19 mouse cellular contexts compared by ENCODE assay signal in the genomic region with DNA sequence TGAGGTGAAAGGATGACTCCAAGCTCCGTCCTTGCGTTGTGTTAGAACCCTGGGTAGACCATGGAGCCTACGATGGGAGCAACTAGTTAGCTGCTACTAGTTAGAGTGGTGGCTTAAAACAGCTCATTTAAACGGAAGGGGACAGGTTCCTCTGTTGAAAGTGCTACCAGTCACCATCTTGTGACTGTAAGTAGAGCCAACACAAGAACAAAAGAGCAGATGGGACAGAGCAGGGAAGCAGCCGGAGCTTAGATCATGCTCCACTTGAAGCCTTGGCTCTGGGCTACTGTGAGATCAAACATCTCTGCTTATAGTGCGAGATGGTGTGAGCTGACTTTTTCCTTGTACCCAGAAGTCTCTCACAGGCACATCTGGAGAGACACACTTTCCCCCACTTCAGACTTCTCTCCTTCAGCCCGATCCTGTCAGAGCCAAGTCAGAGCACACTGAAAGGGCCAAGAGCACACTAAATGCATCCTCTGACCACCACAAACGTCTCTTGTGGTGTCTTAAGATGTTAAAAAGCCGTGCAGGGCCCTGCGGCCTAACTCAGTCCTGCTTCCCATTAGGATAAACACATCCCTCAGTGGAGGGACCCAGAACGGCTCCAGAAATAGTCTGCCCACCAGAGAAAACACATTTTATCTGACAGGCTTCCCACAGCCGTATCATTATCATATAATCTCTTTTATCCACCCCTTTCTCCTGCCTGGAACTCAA.
DNase-seq lines count a peak whose midpoint lies in the region; ATAC-seq and TF ChIP-seq lines count a peak whose summit lies in the region.
"Had no signal": no experiment of that assay in that cellular context is flagged by ENCODE, and none has a peak within 500 bp of the region (broad histone marks: within the 10 kb centered on the region; RNA-seq: fewer than 3 reads in every experiment).

No protein-coding gene starts in this region.

- H3K36me3 ChIP-seq in forebrain, postnatal 0 days (ENCODE audit: insufficient read depth), result no peaks in the 10 kb centered on the region
- H3K36me3 ChIP-seq in forebrain, embryonic 14.5 days (ENCODE audit: control insufficient read depth, insufficient read depth, low read length), result no peaks in the 10 kb centered on the region
- H3K36me3 ChIP-seq in midbrain, postnatal 0 days (ENCODE audit: insufficient read depth, low read length), result no peaks in the 10 kb centered on the region
- H3K36me3 ChIP-seq in midbrain, embryonic 13.5 days, result no peaks in the 10 kb centered on the region
- H3K36me3 ChIP-seq: hindbrain, embryonic 15.5 days; midbrain, embryonic 12.5 days had no signal

- peak; percentile 71 for ATAC-seq in forebrain, postnatal 0 days
- no peak for ATAC-seq in forebrain, embryonic 14.5 days
- no peak for ATAC-seq in midbrain, postnatal 0 days (ENCODE audit: low FRiP score)
- ATAC-seq in midbrain, embryonic 13.5 days, result no peak
- ATAC-seq: intestine, embryonic 16.5 days had no signal

- H3K9me3 ChIP-seq in forebrain, postnatal 0 days (ENCODE audit: low read length), result no peaks in the 10 kb centered on the region
- H3K9me3 ChIP-seq in forebrain, embryonic 14.5 days (replicated peaks; ENCODE audit: control insufficient read depth, low read length), result no peaks in the 10 kb centered on the region
- no peaks in the 10 kb centered on the region for H3K9me3 ChIP-seq in midbrain, postnatal 0 days (ENCODE audit: low read length)
- H3K9me3 ChIP-seq in midbrain, embryonic 13.5 days, result no peaks in the 10 kb centered on the region
- H3K9me3 ChIP-seq: hindbrain, embryonic 15.5 days had no signal

- peaks cover 5% of the 10 kb centered on the region for H3K4me1 ChIP-seq in forebrain, postnatal 0 days (ENCODE audit: insufficient read depth)
- no peaks in the 10 kb centered on the region for H3K4me1 ChIP-seq in forebrain, embryonic 14.5 days (ENCODE audit: control insufficient read depth, insufficient read depth, low read length)
- H3K4me1 ChIP-seq in midbrain, postnatal 0 days (ENCODE audit: insufficient read depth, low read length), result no peaks in the 10 kb centered on the region
- H3K4me1 ChIP-seq in midbrain, embryonic 13.5 days (replicated peaks), result peaks cover 9% of the 10 kb centered on the region; the same call in 1 of the 2 replicates
- H3K4me1 ChIP-seq: hindbrain, embryonic 15.5 days had no signal

- H3K4me3 ChIP-seq in forebrain, postnatal 0 days (ENCODE audit: low read depth, low read length), result no peak overlapping the region
- no peak overlapping the region for H3K4me3 ChIP-seq in forebrain, embryonic 14.5 days (ENCODE audit: low read depth, low read length)
- H3K4me3 ChIP-seq in midbrain, postnatal 0 days (ENCODE audit: low read depth, low read length), result no peak overlapping the region
- H3K4me3 ChIP-seq in midbrain, embryonic 13.5 days (replicated peaks), result no peak overlapping the region
- H3K4me3 ChIP-seq: heart, adult 2 months; hindbrain, embryonic 15.5 days; midbrain, embryonic 12.5 days; myocyte had no signal

- no peaks in the 10 kb centered on the region for H3K27me3 ChIP-seq in forebrain, postnatal 0 days (ENCODE audit: insufficient read depth, low read length)
- H3K27me3 ChIP-seq in forebrain, embryonic 14.5 days (replicated peaks; ENCODE audit: control insufficient read depth, insufficient read depth, low read length), result no peaks in the 10 kb centered on the region
- no peaks in the 10 kb centered on the region for H3K27me3 ChIP-seq in midbrain, postnatal 0 days (ENCODE audit: insufficient read depth, low read length)
- no peaks in the 10 kb centered on the region for H3K27me3 ChIP-seq in midbrain, embryonic 13.5 days
- H3K27me3 ChIP-seq: CH12.LX; hindbrain, embryonic 15.5 days; midbrain, embryonic 12.5 days had no signal

- H3K4me2 ChIP-seq in forebrain, postnatal 0 days (ENCODE audit: low read depth), result no peak overlapping the region
- H3K4me2 ChIP-seq in forebrain, embryonic 14.5 days (ENCODE audit: low read length), result no peak overlapping the region
- H3K4me2 ChIP-seq in midbrain, postnatal 0 days (ENCODE audit: low read depth, low read length, poor library complexity, severe bottlenecking), result no peak overlapping the region
- H3K4me2 ChIP-seq in midbrain, embryonic 13.5 days (replicated peaks), result no peak overlapping the region
- H3K4me2 ChIP-seq: hindbrain, embryonic 15.5 days; midbrain, embryonic 12.5 days had no signal

- no peak for TF ChIP-seq CTCF in forebrain, postnatal 0 days (IDR thresholded peaks at IDR 0.05; ENCODE audit: low read depth)
- TF ChIP-seq CTCF in midbrain, postnatal 0 days (IDR thresholded peaks at IDR 0.05), result no peak

- no peak overlapping the region for H3K27ac ChIP-seq in forebrain, postnatal 0 days (ENCODE audit: low read depth, low read length)
- no peak overlapping the region for H3K27ac ChIP-seq in forebrain, embryonic 14.5 days (ENCODE audit: low read depth, low read length)
- no peak overlapping the region for H3K27ac ChIP-seq in midbrain, postnatal 0 days (ENCODE audit: low read depth, low read length)
- no peak overlapping the region for H3K27ac ChIP-seq in midbrain, embryonic 13.5 days
- H3K27ac ChIP-seq: heart, adult 2 months; hindbrain, embryonic 15.5 days; liver, embryonic 14.5 days; midbrain, embryonic 12.5 days had no signal

- H3K9ac ChIP-seq in forebrain, postnatal 0 days, result no peak overlapping the region
- H3K9ac ChIP-seq in forebrain, embryonic 14.5 days (ENCODE audit: low read length), result no peak overlapping the region
- H3K9ac ChIP-seq in midbrain, postnatal 0 days (replicated peaks; ENCODE audit: low read length, poor library complexity, severe bottlenecking), result no peak overlapping the region
- H3K9ac ChIP-seq in midbrain, embryonic 13.5 days (replicated peaks), result no peak overlapping the region
- H3K9ac ChIP-seq: hindbrain, embryonic 15.5 days; liver, embryonic 14.5 days; midbrain, embryonic 12.5 days had no signal

- WGBS in forebrain, postnatal 0 days, result 74% methylated on average over 12 of the region's 12 CpGs
- WGBS in forebrain, embryonic 14.5 days, result 82% methylated on average over 12 of the region's 12 CpGs
- WGBS in midbrain, postnatal 0 days, result 73% methylated on average over 12 of the region's 12 CpGs
- WGBS in midbrain, embryonic 13.5 days, result 82% methylated on average over 12 of the region's 12 CpGs

- DNase-seq in forebrain, postnatal 0 days, result peak; percentile 41
- DNase-seq in forebrain, embryonic 14.5 days (ENCODE audit: low spot score), result no peak
- DNase-seq in midbrain, postnatal 0 days (ENCODE audit: low spot score), result peak; percentile 64
- peak; percentile 74 to 80 for DNase-seq in cerebellum, postnatal 10 days
- no peak for DNase-seq in frontal cortex, postnatal 36 days (ENCODE audit: low spot score in 2 of 2)
- DNase-seq in adrenal gland, postnatal 25 days, result no peak
- DNase-seq in adrenal gland, adult 8-10 months, result no peak
- DNase-seq: gastrocnemius, postnatal 14 days; heart, adult 2 months; heart, postnatal 36 days; kidney, postnatal 36 days; thymus, adult 2 months had no signal

Comparison
In these comparisons a context has a peak if more than half of its experiments do, and no peak if none do; other contexts are left out.
1. DNase-seq: peak in forebrain, postnatal 0 days (single experiment), midbrain, postnatal 0 days (single experiment) and cerebellum, postnatal 10 days (2 of 2); none in forebrain, embryonic 14.5 days (single experiment), frontal cortex, postnatal 36 days (0 of 2), adrenal gland, postnatal 25 days (single experiment) and adrenal gland, adult 8-10 months (single experiment).